Mouse (Mus musculus): ENCODE measurements around the gene Mpp1. TPM values are rescaled to one million over a fixed set of nuclear protein-coding genes. Genes with fewer than 3 reads are reported as not detected.
"Not testable (repeated sequence)": the region's sequence is repeated elsewhere in the genome, so short reads cannot be mapped to it uniquely, and the experiment has no call there.

The Mpp1 gene
- 64.4 and 76.2 TPM in 2 replicates for polyA plus RNA-seq (2012; rRNA removed)

DNA sequence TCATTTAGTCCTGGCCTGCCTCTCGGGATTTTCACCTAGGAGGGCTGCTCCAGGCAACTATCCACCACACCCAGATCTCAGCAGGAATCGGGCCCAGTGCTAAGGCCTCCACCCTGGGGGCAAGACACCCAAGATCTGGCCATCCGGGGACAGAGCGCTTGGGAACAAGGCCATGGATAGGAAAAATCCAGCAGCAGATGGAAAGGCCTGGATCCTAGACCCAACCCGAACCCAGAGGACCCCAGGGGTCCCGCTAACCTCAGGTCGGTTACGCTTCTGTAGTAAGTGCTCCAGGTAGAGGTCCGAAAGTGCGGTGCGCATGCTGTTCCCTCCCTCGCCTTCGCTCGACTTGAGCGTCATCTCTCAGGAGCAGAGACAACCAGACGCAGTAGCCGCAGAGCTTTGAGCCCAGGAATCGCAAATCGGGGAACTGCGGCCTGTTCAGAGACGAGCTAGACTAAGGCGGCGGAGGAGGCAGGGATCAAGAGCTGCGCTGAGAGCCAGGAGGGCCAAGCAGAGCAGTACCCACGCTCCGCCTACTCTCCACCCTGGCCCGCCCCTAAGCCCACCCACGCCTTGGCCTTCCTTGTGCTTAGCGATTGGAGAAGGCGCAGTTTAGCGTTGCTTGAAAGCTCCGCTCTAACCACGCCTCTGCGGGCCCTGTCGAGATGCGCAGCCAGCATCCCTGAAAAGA is at the start of gene Mpp1:
TSS of gene Mpp1 (minus strand) at position 550 of the 694 bp plus-strand sequence.
- DNase-seq (ENCODE audit: low spot score) = peak; percentile 54

DNA sequence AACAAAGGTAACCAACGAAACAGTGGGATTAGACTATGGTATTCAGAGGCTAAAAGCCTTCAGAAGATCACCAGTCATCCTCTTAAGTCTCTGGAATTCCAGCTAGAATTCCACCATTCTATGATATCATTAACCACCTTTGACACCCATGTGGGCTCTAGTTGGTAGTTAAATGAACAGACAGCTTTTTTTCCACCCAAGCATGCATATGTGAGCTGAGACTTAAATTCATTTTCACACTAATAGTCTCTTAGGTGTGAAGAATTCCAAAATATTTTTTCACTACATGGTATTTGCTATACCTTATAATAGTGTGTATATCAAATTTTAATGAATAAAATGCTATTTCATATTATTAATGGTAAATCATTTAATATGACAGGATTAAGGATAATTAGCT is 32.9 kb upstream of the Mpp1 start, which contains the start of gene Smim9:
TSS of gene Smim9 (minus strand) at position 101 of the 400 bp plus-strand sequence.
- no peak for DNase-seq (ENCODE audit: low spot score)

DNA sequence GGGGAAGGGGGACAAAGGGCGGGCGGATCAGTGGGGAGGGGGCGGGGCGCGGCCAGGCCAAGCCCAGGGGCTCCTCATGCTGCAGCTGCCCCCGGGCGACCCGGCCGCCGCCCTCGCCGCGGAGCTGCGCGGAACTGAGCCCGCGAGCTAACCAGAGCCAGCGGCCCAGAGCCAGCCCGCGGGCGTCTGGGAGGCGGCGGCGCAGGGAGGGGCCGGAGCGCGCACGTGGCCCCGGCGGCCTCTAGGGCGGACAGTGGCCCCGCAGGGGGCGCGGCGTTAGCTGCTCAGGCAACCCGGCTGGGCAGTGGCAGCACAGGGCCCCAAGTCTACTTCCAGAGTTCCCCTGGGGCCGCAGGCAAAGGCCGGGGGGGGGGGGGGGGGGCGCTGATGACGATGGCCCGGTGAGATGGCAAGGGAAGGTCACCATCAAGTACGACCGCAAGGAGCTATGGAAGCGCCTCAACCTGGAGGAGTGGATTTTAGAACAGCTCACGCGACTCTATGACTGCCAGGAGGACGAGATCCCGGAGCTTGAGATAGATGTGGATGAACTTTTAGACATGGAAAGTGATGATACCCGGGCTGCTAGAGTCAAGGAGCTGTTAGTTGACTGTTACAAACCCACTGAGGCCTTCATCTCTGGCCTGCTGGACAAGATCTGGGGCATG is 24.9 kb upstream of the Mpp1 start:
- no peak for DNase-seq (ENCODE audit: low spot score)

DNA sequence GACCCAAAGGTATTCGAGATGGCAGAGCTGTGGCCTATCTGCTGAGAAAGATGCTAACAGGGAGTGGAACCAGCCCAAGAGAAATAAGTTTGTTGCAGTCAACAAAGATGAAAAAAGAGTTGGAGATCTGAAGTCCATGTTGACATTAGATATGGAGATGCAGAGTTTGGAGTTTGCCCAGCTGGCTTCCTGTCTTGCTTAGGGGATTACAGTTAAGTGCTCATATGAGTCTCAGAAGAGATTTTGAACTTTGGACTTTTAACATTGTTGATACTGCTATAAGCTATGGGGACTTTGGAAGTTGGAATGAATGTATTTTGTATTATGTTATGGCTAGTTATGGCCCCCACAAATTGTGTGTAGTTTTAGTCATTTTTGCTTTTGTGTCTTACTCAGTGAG is 21.4 kb upstream of the Mpp1 start:
- no peak for DNase-seq (ENCODE audit: low spot score)

DNA sequence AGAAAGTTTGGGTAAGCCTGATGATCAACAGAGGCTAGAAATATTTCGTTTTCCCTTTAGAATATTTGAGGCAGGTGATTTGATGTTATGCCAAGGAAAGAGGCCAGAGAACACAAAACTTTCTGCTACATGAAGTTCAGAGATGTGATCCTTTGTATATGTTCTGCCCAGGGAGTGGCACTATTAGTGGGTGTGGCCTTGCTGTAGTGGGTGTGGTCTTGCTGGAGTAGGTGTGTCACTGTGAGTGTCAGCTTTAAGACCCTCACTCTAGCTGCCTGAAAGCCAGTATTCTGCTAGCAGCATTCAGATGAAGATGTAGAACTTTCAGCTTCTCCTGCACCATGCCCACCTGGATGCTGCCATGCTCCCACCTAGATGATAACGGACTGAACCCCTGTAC is 19.5 kb upstream of the Mpp1 start:
- DNase-seq (ENCODE audit: low spot score) = no peak

DNA sequence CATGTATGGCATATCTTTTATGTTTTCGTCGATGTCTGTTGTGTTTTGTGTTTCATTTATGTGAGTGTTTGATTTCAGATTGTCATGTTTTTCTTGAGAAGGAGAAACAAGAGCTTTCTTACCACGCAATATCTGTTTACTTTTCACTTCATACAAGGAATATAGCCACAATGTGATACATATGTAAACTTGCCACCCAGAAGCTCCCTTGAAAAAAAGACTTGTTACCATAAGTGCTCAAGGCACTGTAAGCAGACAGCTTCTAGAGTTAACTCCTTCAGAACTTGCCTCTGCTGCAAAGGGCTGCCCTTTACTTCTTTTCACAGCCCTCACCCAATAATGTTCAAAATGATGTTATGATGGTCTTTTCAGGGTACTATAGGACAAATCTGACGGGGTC is 17.6 kb upstream of the Mpp1 start:
- no peak for DNase-seq (ENCODE audit: low spot score)

DNA sequence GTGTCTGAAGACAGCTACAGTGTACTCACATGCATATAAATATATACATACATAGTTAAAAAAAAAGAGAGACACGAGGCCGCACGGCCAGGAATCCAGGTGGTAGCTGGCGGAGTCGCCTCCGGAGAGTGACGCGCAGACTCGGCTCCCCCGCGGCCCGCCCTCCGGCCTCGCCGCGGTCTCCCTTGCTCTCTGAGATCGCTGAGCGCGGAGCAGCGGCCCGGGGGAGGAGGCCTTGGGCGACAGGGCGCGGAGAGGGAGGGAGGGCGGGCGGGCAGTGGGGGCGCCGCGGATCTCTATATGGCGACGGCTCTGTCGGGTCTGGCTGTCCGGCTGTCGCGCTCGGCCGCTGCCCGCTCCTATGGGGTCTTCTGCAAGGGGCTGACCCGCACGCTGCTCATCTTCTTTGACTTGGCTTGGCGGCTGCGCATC is 12.3 kb upstream of the Mpp1 start:
- not testable (repeated sequence) for DNase-seq (ENCODE audit: low spot score)

DNA sequence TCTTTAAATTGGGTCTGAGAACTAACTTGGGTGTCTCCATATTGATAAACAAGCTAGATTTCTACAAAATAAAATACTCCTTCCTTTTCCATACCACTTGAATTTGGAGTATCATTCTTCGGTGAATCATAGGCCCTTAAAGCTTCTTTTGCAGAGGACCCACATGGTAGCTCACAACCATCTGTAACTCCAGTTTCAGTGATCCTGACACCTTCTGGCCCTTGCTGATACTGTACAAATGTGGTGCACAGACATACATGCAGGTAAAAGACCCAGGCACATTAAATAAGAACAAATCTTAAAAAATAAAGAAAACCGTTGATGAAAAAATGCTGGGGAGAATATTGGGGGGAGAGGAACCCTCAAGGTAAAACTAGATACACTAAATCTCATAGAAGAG is 7.4 kb upstream of the Mpp1 start:
- DNase-seq (ENCODE audit: low spot score) = no peak

DNA sequence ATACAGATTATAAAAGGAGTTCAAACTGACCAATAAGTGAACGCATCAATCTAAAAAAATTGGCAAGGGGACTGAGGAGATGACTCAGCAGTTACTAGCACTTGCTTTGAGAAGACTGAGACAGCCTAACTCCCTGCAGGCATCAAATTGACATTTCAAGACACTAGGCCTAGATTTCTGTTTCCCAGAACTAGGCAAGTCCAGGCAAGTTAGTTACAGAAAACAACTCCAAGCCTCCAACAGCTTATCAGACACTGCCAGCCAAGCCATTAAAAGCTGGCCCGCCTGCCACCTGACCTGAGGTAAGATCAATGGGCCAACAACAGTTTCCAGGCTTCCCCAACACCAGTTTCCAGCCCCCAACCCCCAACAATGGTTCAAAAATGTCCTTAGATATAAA is 6.9 kb upstream of the Mpp1 start:
- DNase-seq (ENCODE audit: low spot score) = no peak

DNA sequence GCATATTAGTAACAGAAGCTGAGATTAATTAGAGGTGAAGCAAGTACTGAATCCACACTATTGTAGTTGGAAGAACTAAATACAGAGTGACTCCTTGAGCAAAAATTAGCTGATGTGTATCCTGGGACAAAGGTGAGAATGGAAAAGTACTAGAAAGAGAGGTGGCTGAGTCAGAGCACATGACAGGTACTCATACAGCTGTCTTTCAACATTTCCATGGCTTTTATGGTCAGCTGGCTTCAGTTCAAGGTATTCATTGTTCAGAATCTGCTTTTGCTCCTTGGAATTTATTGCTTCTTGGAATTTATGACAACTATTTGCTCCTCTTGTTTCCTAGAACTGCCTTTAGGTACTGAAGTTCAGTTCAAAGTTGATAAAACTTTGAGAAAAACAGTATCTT is 6.1 kb upstream of the Mpp1 start:
- no peak for DNase-seq (ENCODE audit: low spot score)

DNA sequence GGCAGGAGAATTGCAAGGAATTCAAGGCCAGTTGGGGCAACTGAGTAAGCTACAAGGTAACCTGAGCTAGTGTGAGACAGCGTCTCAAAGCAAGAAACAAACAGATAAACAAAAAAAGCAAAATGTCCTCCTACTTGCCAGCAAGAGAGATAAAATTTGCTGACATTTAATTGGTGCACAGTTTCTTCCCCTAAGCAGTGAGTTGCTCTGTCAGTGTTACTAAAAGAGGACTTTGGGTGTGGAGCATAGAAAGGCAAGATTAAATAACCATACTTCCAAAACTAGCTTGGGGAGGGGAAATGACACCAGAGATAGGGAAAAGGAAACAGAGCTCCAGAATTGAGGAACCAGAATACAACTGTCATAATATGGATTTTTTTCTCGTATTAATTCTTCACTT is 1.3 kb downstream of the Mpp1 start:
- DNase-seq (ENCODE audit: low spot score) = no peak

DNA sequence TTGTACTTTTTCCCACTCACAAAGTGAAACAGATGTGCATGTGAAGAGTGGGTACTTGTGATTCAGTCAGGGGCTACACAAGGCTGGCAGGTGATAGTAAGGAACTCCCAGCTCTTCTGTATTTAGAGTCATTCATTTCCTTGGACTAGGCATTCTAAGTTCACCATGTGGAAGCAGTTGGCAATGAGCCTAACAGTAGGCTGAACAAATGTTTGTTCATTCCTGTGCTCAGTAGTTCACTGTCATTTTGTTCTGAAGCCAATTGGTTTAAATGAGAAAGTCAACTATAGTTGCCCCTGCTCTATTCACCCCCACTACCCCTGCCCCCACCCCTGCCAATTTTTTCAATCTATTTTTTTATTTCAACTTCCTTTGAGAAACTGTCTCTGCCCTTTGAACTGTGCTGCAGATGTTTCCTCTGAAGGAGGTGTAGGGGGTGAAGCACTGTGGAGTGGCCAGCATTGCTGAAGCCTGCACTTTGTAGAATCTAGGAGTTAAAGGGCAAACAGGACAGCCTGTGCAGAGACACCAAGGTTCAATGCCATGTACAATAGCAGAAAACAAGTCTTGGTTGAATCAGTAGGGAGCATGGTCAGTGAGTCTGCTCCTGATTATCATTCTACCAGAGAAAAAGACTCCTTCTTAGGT is 2.4 kb downstream of the Mpp1 start:
- DNase-seq (ENCODE audit: low spot score) = no peak

DNA sequence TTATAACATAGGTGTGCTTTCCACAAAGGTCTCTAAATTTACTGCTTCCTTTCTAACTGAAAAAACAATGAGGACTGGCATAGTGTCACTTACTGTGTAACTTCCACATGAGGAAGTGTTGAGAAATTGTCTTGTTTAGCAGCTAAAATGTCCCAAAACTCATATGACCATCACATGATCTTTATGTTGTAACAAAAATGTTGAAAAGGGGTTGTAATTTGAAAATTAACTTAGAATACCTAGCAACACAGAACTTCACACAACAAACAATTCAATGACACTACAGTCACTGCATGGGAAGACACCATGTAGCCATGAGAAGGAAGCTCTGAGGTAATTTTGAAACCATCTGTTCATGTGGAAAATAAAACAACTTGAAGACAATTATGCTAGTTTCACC is 3.9 kb downstream of the Mpp1 start:
- no peak for DNase-seq (ENCODE audit: low spot score)

DNA sequence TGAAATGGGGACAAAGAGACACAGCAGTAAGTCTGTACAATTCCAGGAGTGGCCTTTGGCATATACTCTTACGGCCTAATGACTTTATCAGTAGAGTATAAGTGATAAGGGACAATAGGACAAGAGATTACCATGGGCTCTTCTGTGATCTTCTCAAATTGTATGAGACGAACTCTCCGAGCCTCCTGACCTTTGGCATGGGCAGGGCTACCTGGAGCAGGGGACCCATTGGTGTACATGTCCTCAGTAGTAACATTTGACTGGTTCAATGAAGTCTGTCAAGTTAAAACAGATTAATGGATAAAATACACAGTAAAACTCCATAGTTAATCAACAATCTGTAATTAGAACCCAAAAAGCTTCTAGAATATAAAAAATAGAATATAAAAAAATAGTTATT is 5.2 kb downstream of the Mpp1 start:
- no peak for DNase-seq (ENCODE audit: low spot score)

DNA sequence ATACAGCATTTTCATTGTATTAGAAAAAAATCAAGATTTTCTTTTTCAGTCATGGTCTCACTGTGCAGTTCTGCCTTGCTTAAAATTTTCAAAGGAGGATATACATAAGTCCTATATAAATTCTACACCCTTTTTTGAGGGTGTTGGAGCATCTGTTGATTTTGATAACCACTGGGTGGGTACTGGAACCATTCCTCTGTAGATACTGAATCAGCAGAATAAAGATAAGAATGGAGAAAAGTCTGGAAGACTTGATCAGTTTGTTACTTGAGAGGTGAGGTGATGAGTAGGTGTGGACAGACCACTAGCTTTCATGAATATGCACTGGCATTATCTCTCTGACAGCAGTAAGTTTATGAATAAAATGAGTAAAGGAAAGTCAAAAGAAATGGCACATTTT is 15.3 kb downstream of the Mpp1 start:
- no peak for DNase-seq (ENCODE audit: low spot score)

DNA sequence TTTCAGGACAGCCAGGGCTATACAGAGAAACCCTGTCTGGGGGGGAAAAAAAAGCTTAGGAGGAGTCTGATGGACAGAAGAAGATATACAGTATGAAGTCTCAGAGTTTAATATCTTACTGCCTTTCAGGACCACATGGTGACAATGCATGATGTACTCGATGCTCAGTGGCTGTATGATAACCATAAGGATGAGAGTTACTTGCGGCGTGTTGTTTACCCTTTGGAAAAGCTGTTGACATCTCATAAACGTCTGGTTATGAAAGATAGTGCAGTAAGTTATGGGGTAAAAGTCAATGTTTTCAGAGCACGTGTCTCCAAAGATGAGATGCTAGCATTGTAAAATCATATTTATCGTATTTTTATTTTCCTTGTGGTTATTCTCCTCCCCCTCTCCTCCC is 28.5 kb downstream of the Mpp1 start:
- DNase-seq (ENCODE audit: low spot score) = no peak

DNA sequence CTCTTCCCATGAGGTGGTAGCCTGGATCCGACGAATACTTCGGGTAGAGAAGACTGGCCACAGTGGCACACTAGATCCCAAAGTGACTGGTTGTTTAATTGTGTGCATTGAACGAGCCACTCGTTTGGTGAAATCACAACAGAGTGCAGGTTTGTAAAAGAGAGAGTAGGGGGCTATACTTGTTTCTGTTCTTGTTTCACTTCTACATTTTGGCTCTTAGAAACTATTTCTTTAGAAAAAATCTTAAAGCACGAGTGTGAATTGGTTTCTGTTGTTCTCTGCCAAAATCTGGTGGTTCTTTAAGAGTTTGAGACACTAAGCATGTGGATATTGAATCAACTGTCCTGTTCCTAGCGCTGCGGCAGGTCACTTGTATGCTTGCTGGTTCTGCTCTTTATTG is 32.0 kb downstream of the Mpp1 start:
- DNase-seq (ENCODE audit: low spot score) = no peak

DNA sequence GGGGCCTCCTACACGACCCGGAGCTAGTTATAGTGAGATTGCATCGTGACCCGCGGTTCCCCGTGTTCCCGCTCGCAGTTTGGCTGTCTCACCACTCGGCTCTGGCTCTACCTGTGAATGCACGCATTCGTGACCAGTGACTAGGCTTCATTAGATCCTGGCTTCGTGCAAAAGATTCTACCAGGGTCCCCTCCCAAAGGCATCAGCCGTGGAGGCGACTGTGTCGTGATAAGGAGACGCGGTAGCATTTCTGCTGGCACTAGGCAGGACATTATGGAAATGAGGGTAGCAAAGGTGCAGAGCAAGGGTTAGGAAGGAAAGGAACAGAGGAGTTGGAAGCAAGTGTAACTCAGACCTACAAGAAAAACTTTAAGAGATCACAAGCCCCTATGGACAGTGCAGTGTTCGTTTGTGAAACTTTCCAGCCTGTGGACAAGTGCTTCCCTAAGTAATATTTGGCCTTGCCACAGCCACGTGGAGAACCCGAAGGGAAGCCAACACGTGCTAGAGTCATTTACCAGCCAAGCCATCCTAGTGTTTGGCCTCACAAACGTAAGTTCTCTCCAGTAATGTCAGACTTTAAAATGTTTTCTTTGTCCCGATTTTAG is 34.5 kb downstream of the Mpp1 start:
- no peak for DNase-seq (ENCODE audit: low spot score)

DNA sequence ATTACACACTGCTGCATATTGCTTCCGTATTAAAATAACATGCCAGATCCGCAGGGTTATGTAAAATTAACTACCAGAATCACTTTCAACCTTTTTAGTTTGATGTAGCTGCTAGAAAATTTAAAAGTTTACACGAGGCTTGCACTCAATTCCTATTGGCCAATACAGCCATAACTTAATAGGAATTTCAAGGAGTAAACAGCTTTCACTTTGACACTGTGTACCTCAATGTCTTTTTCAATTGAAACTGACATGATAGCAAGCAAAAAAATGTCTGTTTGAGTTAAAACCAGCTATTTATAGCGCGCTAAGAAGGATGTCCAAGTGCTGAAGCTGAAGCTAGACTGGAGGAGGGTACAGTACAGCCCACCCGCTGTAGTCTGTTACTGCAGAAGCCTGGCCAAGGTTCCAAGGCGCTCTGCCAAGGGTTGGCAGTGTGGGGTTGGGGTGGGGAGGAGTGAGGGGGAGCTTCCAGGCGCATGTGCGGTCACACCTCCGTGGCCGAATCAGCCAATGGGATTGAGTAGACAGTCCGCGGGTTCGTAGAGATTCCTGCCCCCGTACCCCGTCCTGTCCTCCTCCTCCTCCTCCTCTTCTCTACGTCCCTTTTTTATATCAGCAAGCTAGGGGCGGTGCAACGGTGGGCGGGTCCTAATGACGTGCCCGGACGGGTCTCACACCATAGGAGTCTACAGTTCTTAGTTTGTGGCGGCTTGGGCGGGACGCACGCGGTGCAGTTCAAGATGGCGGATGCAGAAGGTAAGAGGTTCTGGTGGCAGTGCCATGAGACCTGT is 35.2 kb downstream of the Mpp1 start, which contains the start of gene Dkc1:
TSS of gene Dkc1 (plus strand) at position 486 of the 794 bp plus-strand sequence.
- peak; percentile 61 for DNase-seq (ENCODE audit: low spot score)

DNA sequence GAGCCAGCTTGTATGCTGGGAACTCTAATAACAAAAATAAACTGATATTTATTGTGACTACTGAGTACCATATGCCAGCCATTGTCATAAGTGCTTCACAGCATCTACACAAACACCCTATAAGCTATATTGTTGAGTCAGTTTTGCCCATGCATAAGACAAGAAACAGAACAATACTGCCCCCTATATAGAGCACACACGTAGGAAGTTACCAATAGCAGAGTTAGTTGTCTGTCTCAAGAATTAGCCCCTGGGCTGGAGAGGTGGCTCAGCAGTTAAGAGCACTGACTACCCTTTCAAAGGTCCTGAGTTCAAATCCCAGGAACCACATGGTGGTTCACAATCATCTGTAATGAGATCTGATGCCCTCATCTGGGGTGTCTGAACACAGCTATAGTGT is 45.2 kb downstream of the Mpp1 start:
- DNase-seq (ENCODE audit: low spot score) = no peak

DNA sequence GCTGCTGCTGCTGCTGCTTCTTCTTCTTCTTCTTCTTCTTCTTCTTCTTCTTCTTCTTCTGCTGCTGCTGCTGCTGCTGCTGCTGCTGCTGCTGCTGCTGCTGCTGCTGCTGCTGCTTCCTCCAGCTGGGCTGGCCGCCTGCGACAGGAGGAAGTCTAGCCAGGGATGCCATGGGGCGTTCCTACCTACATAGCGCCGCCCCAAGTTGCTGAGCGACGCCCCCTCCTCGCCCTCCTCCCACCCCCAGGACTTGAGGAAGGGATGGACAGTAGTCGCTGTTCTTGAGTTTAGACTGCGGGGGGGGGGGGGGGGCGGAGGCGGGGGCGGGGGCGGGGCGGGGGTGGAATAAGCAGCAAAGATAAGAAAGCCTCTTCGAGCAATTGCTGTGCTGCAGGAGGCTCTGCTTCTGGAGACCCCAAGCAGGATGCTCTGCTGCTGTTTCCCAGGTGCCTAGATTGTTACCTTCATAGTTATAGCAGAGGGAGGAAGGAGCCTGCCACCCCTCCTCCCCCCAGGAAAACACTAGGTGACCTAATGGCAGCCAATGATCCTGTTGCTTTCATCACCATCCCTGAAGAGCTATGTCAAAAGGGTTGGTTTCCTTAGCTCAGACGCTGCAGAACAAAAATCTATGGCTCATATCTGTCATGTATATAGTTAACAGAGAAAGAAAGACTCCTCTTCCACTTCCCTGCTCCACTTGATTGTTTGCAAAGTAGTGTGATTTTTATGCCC is 45.9 kb downstream of the Mpp1 start, which contains the start of gene Gab3:
TSS of gene Gab3 (minus strand) at position 685 of the 735 bp plus-strand sequence.
- DNase-seq (ENCODE audit: low spot score) = no peak
